Mouse (Mus musculus) T-helper 17 cell (primary cell): Measurements from ENCODE around the gene Sh3bp5.

ENCODE experiments used
- in situ Hi-C, 2 experiments: fragments of 300-600 bp; cut with MboI, MseI; formaldehyde crosslinking; loops; 1 replicate in 1 of 2; 2 replicates in 1 of 2; pipeline ENCODE4 v1.15.1; 2025; ENCODE audit warnings: high pct_unique_total_duplicates in 2 of 2

Sh3bp5 gene

GRCm38 (mm10) chr14:31412651-31413056 is 23.2 kb downstream of the Sh3bp5 start:
- in situ Hi-C loops = no loop called here

- in situ Hi-C loops = no loop called here
Observed at GRCm38 (mm10) chr14:31410737-31411136, 25.1 kb downstream of the Sh3bp5 start.

GRCm38 (mm10) chr14:31410123-31410724 is 25.7 kb downstream of the Sh3bp5 start:
- in situ Hi-C loops = no loop called here

GRCm38 (mm10) chr14:31408666-31409065 is 27.2 kb downstream of the Sh3bp5 start:
- in situ Hi-C loops = no loop called here

GRCm38 (mm10) chr14:31407911-31408604 is 27.8 kb downstream of the Sh3bp5 start:
- in situ Hi-C loops = no loop called here

- in situ Hi-C loops = no loop called here
Observed at GRCm38 (mm10) chr14:31407208-31407607, 28.7 kb downstream of the Sh3bp5 start.

- in situ Hi-C loops = no loop called here
Observed at GRCm38 (mm10) chr14:31406154-31406810, 29.6 kb downstream of the Sh3bp5 start.

GRCm38 (mm10) chr14:31405652-31406051 is 30.2 kb downstream of the Sh3bp5 start:
- in situ Hi-C loops = no loop called here

GRCm38 (mm10) chr14:31404663-31405062 is 31.2 kb downstream of the Sh3bp5 start:
- in situ Hi-C loops = no loop called here

GRCm38 (mm10) chr14:31403995-31404394 is 31.9 kb downstream of the Sh3bp5 start:
- in situ Hi-C loops = no loop called here

- in situ Hi-C loops = no loop called here
Observed at GRCm38 (mm10) chr14:31403556-31403955, 32.3 kb downstream of the Sh3bp5 start.

GRCm38 (mm10) chr14:31402693-31403092 is 33.2 kb downstream of the Sh3bp5 start:
- in situ Hi-C loops = no loop called here

GRCm38 (mm10) chr14:31401918-31402427 is 33.9 kb downstream of the Sh3bp5 start:
- in situ Hi-C loops = no loop called here

- in situ Hi-C loops = no loop called here
Observed at GRCm38 (mm10) chr14:31400896-31401295, 35.0 kb downstream of the Sh3bp5 start.

GRCm38 (mm10) chr14:31400246-31400645 is 35.6 kb downstream of the Sh3bp5 start:
- in situ Hi-C loops = no loop called here

- in situ Hi-C loops = loop anchor here in 1 of 2 experiments (5.0 kb wide), 1 partner anchor 38 kb away; the partner anchor contains the start of gene Sh3bp5
Observed at GRCm38 (mm10) chr14:31399271-31399670, 36.6 kb downstream of the Sh3bp5 start.

GRCm38 (mm10) chr14:31398819-31399218 is 37.1 kb downstream of the Sh3bp5 start:
- in situ Hi-C loops = loop anchor here in 1 of 2 experiments (5.0 kb wide), 1 partner anchor 38 kb away; the partner anchor contains the start of gene Sh3bp5

GRCm38 (mm10) chr14:31397791-31398595 is 37.9 kb downstream of the Sh3bp5 start:
- in situ Hi-C loops = loop anchor here in 1 of 2 experiments (5.0 kb wide), 1 partner anchor 39 kb away; the partner anchor contains the start of gene Sh3bp5

GRCm38 (mm10) chr14:31397353-31397752 is 38.5 kb downstream of the Sh3bp5 start:
- in situ Hi-C loops = loop anchor here in 1 of 2 experiments (5.0 kb wide), 1 partner anchor 40 kb away; the partner anchor contains the start of gene Sh3bp5

- in situ Hi-C loops = loop anchor here in 1 of 2 experiments (5.0 kb wide), 1 partner anchor 41 kb away; the partner anchor contains the start of gene Sh3bp5
Observed at GRCm38 (mm10) chr14:31396428-31396827, 39.5 kb downstream of the Sh3bp5 start.

- in situ Hi-C loops = loop anchor here in 1 of 2 experiments (5.0 kb wide), 1 partner anchor 42 kb away; the partner anchor contains the start of gene Sh3bp5
Observed at GRCm38 (mm10) chr14:31395629-31396199, 40.2 kb downstream of the Sh3bp5 start.
